Mouse (Mus musculus) thymus, adult 18-20 months (tissue): ENCODE data around the gene Tob1.

Source experiments
- DNase-seq, 2 experiments: peaks; one replicate each; pipeline ENCODE4 v3.0.0; 2022; ENCODE audit warnings: mixed read lengths in 2 of 2

Gene Tob1

GRCm38 (mm10) chr11:94199771-94200170 lies 11.5 kb upstream of the Tob1 start:
- DNase-seq = no peak

- DNase-seq = no peak
Measured at GRCm38 (mm10) chr11:94200422-94200821, 10.8 kb upstream of the Tob1 start.

GRCm38 (mm10) chr11:94202106-94202505 lies 9.1 kb upstream of the Tob1 start:
- DNase-seq = no peak

GRCm38 (mm10) chr11:94203066-94203465 lies 8.2 kb upstream of the Tob1 start:
- DNase-seq = no peak

- no peak for DNase-seq
Measured at GRCm38 (mm10) chr11:94206398-94207114, 4.7 kb upstream of the Tob1 start.

- DNase-seq = no peak
Measured at GRCm38 (mm10) chr11:94208811-94209675, 2.2 kb upstream of the Tob1 start.

- no peak for DNase-seq
Measured at GRCm38 (mm10) chr11:94209695-94210131, 1.5 kb upstream of the Tob1 start.

- DNase-seq = peak; percentile 86 to 94
Measured at GRCm38 (mm10) chr11:94210191-94211086, 815 bp upstream of the Tob1 start.

GRCm38 (mm10) chr11:94211651-94212488 lies 616 bp downstream of the Tob1 start:
- DNase-seq = peak; percentile 67 to 68

GRCm38 (mm10) chr11:94212489-94212836 lies 1.2 kb downstream of the Tob1 start:
- DNase-seq = no peak

- DNase-seq = no peak
Measured at GRCm38 (mm10) chr11:94212997-94213396, 1.7 kb downstream of the Tob1 start.

GRCm38 (mm10) chr11:94213735-94214594 lies 2.7 kb downstream of the Tob1 start:
- no peak for DNase-seq

- no peak for DNase-seq
Measured at GRCm38 (mm10) chr11:94215581-94215980, 4.3 kb downstream of the Tob1 start.

- no peak for DNase-seq
Measured at GRCm38 (mm10) chr11:94216247-94216646, 5.0 kb downstream of the Tob1 start.

GRCm38 (mm10) chr11:94221257-94221656 lies 10.0 kb downstream of the Tob1 start:
- DNase-seq = no peak

- DNase-seq = no peak
Measured at GRCm38 (mm10) chr11:94223531-94223930, 12.3 kb downstream of the Tob1 start.

GRCm38 (mm10) chr11:94225985-94226384 lies 14.7 kb downstream of the Tob1 start:
- peak in 1 of 2 experiments; percentile 25 for DNase-seq

GRCm38 (mm10) chr11:94228416-94228815 lies 17.2 kb downstream of the Tob1 start:
- no peak for DNase-seq

- no peak for DNase-seq
Measured at GRCm38 (mm10) chr11:94229207-94229960, 18.1 kb downstream of the Tob1 start.

- DNase-seq = no peak
Measured at GRCm38 (mm10) chr11:94230244-94230643, 19.0 kb downstream of the Tob1 start.
